Mouse (Mus musculus) E14TG2a.4 (cell line): ENCODE results near the gene Arhgef1.

Source experiments
- H3K27me3 ChIP-seq: 2 replicates; pipeline ENCODE4 v1.6.1; 2014; ENCODE audit warnings: low read length, control low read depth; ENCODE audit not compliant: insufficient read depth
- H3K36me3 ChIP-seq: 2 replicates; pipeline ENCODE4 v1.6.1; 2014; ENCODE audit warnings: low read length, control low read depth; ENCODE audit not compliant: insufficient read depth
- H3K4me1 ChIP-seq: replicated peaks from 2 replicates; pipeline ENCODE4 v1.6.1; 2014; ENCODE audit warnings: low read depth, low read length, control low read depth
- H3K4me3 ChIP-seq: replicated peaks from 2 replicates; pipeline ENCODE4 v1.5.1; 2014; ENCODE audit warnings: mild to moderate bottlenecking, low read length
- H3K9me3 ChIP-seq: 2 replicates; pipeline ENCODE4 v1.6.1; 2014; ENCODE audit warnings: low read length, control low read depth
- CTCF ChIP-seq: conservative IDR thresholded peaks from 2 replicates; pipeline ENCODE4 v1.5.1; 2014; ENCODE audit warnings: low read length
- NANOG ChIP-seq: IDR thresholded peaks from 2 replicates; pipeline ENCODE4 v1.6.1; 2014; ENCODE audit warnings: borderline replicate concordance, low read length, mixed read lengths

The Arhgef1 gene

DNA sequence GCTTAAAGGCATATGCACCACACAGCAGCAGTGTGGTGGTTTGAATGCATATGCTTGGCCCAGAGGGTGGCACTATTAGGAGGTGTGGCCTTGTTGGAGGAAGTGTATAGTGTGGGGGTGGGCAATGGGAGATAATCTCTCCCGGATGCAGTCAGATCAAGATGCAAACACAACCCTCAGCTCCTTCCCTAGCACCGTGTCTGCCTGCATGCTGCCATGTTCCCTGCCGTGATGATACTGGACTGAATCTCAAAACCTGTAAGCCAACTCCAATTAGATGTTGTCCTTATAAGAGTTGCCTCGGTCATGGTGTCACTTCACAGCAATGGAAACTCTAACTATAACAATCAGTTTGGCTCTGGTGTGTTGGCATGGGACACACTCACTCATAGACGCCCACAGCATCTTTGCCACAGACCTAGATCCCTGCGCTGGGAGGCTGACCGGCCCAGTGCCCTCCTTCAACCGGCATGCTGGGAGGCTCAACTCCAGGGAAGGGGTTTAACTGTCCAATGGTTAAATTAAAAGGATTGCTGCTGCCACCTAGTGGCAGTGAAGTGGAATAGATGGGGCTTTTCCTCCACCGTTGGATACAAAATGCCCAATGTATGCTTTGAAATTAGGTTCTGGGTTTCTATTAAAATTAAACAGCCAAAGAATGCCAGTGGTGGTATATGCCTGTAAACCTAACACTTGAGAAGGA, 72.3 kb downstream of the Arhgef1 start:
- Histone ChIP-seq H3K4me3 (no peak overlapping the region), H3K36me3 (peaks cover 35% of the 10 kb centered on the region), H3K27me3 (peaks cover 6% of the 10 kb centered on the region; the same call in 1 of the 2 replicates), H3K4me1 (peaks cover 27% of the 10 kb centered on the region), H3K9me3 (no peaks in the 10 kb centered on the region)
- TF ChIP-seq CTCF (peak; percentile 89), NANOG (no peak)
